Mouse (Mus musculus) monocyte, adult 2 months (primary cell): ENCODE measurements around the gene Krt83.
"Not testable (repeated sequence)": the region's sequence is repeated elsewhere in the genome, so short reads cannot be mapped to it uniquely, and the experiment has no call there.

Experiments used
- DNase-seq, 2 experiments: peaks; one replicate each; pipeline ENCODE4 v3.0.0; 2022; ENCODE audit warnings: low spot score in 2 of 2, low read depth in 1 of 2

Krt83 gene

DNA sequence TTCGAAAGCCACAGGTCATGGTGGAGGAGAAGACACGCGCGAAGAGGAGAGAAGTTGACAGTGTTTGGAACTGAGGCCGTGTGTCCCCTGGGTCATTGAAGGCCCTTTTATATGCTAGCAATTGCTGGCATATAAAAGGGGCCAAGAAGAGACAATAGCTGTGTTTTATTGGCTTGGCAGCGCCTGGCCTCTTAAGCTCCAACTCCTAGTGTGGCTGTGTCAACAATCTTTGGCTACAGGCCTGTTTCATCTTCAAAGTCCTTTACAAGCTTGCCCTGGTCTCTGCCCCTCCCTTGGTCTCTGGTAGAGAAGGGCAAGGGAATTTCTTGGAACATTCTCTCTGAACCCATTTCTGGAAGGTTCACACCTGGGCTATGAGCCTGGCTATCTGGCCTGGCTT lies at the start of gene Krt83:
Krt83 (minus strand) TSS at position 82 of the 400 bp plus-strand sequence.
- no peak for DNase-seq

- DNase-seq = no peak
Observed at GRCm38 (mm10) chr15:101538580-101538900, 47.2 kb upstream of the Krt83 start.

- DNase-seq = no peak
Observed at GRCm38 (mm10) chr15:101537864-101538579, 46.7 kb upstream of the Krt83 start.

- no peak for DNase-seq
Observed at GRCm38 (mm10) chr15:101536054-101536850, 44.9 kb upstream of the Krt83 start.

- no peak for DNase-seq
Observed at GRCm38 (mm10) chr15:101532720-101533119, 41.4 kb upstream of the Krt83 start, which contains the start of gene Krt84. Krt84 (minus strand) TSS chr15:101532820.

- no peak for DNase-seq
Observed at GRCm38 (mm10) chr15:101522556-101523232, 31.4 kb upstream of the Krt83 start.

DNA sequence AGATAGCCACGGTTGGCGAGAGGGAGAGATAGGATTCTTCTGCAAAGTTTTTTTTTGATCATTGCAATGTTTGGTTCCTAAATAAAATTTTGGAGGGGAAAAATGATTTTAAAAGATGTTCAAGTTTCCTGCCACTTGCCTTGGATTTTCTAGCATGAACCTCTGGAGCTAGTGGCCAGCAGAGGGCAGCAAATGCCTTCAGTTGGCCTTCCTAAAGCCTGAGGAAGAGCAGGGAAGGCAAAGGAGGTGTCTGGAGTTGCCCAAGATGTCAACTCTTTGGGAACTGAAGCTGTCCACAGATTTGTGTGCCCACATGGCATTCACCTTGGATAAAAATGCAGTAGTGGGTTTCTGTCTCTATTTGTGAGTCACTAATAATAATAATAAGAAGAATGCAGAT lies 28.5 kb upstream of the Krt83 start:
- DNase-seq = peak; percentile 5 to 40

- not testable (repeated sequence) for DNase-seq
Observed at GRCm38 (mm10) chr15:101517161-101517560, 25.8 kb upstream of the Krt83 start, which contains the start of gene Gm49425. Gm49425 (minus strand) TSS chr15:101517261.

GRCm38 (mm10) chr15:101508247-101508646 lies 16.9 kb upstream of the Krt83 start:
- no peak for DNase-seq

GRCm38 (mm10) chr15:101506896-101507758 lies 15.8 kb upstream of the Krt83 start:
- no peak for DNase-seq

DNA sequence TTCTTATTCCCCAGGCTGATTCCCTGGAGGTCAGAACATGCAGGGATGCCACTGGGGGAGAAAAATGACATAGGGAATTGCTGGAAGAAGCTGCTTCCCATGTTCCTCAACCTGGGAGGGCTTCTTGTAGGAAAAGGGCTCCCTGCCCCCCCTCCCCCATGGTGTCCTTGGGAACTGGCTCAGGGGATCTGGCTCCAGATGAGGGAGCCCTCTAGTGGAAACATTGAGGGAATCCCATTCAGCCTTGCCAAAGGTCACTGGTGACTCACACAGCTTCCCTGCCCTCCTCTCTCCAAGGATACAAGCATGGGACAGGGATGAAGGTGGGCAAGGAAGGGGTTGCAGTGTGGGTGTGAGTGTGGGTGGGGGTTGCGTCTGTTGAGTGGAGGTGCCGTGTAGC lies 5.9 kb upstream of the Krt83 start:
- no peak for DNase-seq

DNA sequence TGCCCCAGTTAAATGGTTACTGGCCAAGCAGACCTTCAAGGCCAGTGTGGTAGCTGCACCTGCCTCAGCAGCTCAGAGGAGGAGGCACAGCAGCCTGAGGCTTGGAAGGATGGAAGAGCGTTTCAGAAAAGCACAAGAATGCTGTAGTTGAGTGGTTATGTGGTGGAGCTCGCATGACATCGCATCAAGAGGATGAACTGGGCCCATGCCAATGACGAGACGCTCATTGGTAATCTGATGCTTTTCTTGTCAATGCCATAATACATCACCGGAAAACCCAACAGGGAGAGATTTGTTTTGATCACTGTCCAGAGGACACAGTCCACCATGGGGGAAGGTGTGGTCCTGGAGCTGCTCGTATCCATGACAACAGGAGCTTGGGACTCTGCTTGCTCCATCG lies 4.0 kb upstream of the Krt83 start:
- DNase-seq = no peak

DNA sequence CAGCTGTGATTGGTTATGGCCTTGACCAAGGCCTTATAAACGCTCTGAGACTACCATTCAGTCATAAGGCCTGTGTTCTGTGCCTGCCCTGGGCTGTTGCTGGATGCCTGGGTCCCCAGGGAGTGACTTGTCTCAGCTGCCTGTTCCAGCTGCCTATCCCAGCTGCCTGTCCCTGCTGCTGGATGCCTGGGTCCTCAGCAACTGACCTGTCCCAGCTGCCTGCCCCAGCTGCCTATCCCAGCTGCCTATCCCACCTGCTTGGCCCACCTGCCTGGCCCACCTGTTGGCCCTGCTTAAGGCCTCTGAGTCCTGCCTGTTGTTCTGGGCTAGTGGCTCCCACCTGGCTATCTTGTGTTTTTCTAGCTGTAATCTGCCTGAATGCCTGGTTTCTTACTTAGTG lies 2.9 kb upstream of the Krt83 start:
- no peak for DNase-seq

GRCm38 (mm10) chr15:101493713-101494112 lies 2.4 kb upstream of the Krt83 start:
- no peak for DNase-seq

- DNase-seq = no peak
Observed at GRCm38 (mm10) chr15:101492718-101493117, 1.4 kb upstream of the Krt83 start.

GRCm38 (mm10) chr15:101485911-101486635 lies 5.2 kb downstream of the Krt83 start:
- DNase-seq = no peak

- DNase-seq = no peak
Observed at GRCm38 (mm10) chr15:101484939-101485338, 6.4 kb downstream of the Krt83 start.

DNA sequence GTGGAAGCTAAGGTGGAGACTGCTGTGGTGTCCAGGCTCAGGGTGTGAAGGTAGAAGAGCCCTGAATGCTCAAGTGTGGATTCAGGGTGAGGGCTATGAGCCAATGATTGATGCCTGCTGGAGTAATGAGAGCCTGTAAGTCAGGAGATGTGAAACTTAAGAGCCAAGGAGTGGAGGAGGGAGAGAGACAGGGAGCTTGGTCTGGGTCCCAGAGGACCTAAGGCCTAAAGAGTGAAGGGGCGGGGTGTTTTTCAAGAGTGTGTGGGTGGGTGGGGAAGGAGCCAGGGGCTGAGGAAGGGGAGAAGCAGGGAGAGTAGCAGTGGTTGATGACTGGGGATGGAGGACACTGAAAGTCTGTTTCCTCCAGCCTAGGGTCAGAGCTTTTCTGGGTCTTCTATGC lies 7.7 kb downstream of the Krt83 start:
- DNase-seq = no peak

- no peak for DNase-seq
Observed at GRCm38 (mm10) chr15:101482056-101482455, 9.3 kb downstream of the Krt83 start.

- no peak for DNase-seq
Observed at GRCm38 (mm10) chr15:101479666-101480060, 11.6 kb downstream of the Krt83 start.
